Mouse (Mus musculus) midbrain, embryonic 13.5 days (tissue): ENCODE measurements around the gene Tex38. TPM values are rescaled to one million over a fixed set of nuclear protein-coding genes. Genes with fewer than 3 reads are reported as not detected.

Source experiments
- ATAC-seq: fragments of 200-750 bp; cut with Nextera tagmentation; 2 replicates; pipeline ENCODE4 v1.8.0; 2017; ENCODE audit warnings: mild to moderate bottlenecking, moderate TSS enrichment, moderate library complexity
- H3K27ac ChIP-seq: fragments of 300-500 bp; sonication (generic); 2 replicates; pipeline ENCODE4 v1.5.1; 2015; ENCODE audit warnings: inconsistent platforms, mild to moderate bottlenecking, moderate library complexity
- H3K27me3 ChIP-seq: fragments of 300-500 bp; sonication (generic); 2 replicates; pipeline ENCODE4 v1.6.1; 2015; ENCODE audit warnings: mild to moderate bottlenecking, inconsistent platforms
- H3K36me3 ChIP-seq: fragments of 300-500 bp; sonication (generic); 2 replicates; pipeline ENCODE4 v1.6.1; 2015; ENCODE audit warnings: mild to moderate bottlenecking, inconsistent platforms
- H3K4me1 ChIP-seq: fragments of 300-500 bp; sonication (generic); replicated peaks from 2 replicates; pipeline ENCODE4 v1.6.1; 2015; ENCODE audit warnings: inconsistent platforms
- H3K4me2 ChIP-seq: fragments of 300-500 bp; sonication (generic); replicated peaks from 2 replicates; pipeline ENCODE4 v1.6.1; 2015; ENCODE audit warnings: moderate library complexity, mild to moderate bottlenecking, inconsistent platforms
- H3K4me3 ChIP-seq: fragments of 300-500 bp; sonication (generic); replicated peaks from 2 replicates; pipeline ENCODE4 v1.5.1; 2015; ENCODE audit warnings: mild to moderate bottlenecking, inconsistent platforms
- H3K9ac ChIP-seq: fragments of 300-500 bp; sonication (generic); replicated peaks from 2 replicates; pipeline ENCODE4 v1.6.1; 2015; ENCODE audit warnings: mild to moderate bottlenecking, inconsistent platforms
- H3K9me3 ChIP-seq: fragments of 300-500 bp; sonication (generic); 2 replicates; pipeline ENCODE4 v1.6.1; 2016; ENCODE audit warnings: mild to moderate bottlenecking, inconsistent platforms
- WGBS: fragments of 180-500 bp; shearing (Covaris S2); methylation state at CpG from one replicate; pipeline ENCODE4 v1.1.7; 2015; 5-methylcytosine and 5-hydroxymethylcytosine counted together
- polyA plus RNA-seq: library from polyadenylated mRNA; unstranded; fragments of >200 nt; fragmentation: Nextera tagmentation; extraction: Ambion mirVana; gene quantifications from 2 replicates; pipeline ENCODE4 v1.2.1, GENCODE M21; 2015

The Tex38 gene
- polyA plus RNA-seq, 1 experiment from 2014 or later: 0.54 TPM

- Histone ChIP-seq H3K9me3 (no peaks in the 10 kb centered on the region), H3K27me3 (no peaks in the 10 kb centered on the region), H3K9ac (no peak overlapping the region), H3K4me2 (no peak overlapping the region), H3K36me3 (peaks cover 64% of the 10 kb centered on the region), H3K27ac (no peak overlapping the region), H3K4me1 (no peaks in the 10 kb centered on the region), H3K4me3 (no peak overlapping the region)
- no peak for ATAC-seq
- WGBS: 71% methylated on average over 11 of the region's 11 CpGs
These were observed 13.0 kb downstream of the Tex38 start for GRCm38 (mm10) chr4:115767647-115768467.

GRCm38 (mm10) chr4:115764581-115764980, 16.2 kb downstream of the Tex38 start:
- WGBS: 88% methylated on average over 11 of the region's 11 CpGs
- Histone ChIP-seq H3K36me3 (peaks cover 70% of the 10 kb centered on the region), H3K4me2 (no peak overlapping the region), H3K4me3 (no peak overlapping the region), H3K9ac (no peak overlapping the region), H3K27ac (no peak overlapping the region), H3K27me3 (no peaks in the 10 kb centered on the region), H3K4me1 (no peaks in the 10 kb centered on the region), H3K9me3 (no peaks in the 10 kb centered on the region)
- ATAC-seq: no peak

- Histone ChIP-seq H3K36me3 (peaks cover 69% of the 10 kb centered on the region), H3K27me3 (no peaks in the 10 kb centered on the region), H3K27ac (no peak overlapping the region), H3K4me2 (no peak overlapping the region), H3K9me3 (no peaks in the 10 kb centered on the region), H3K4me1 (no peaks in the 10 kb centered on the region), H3K4me3 (no peak overlapping the region), H3K9ac (no peak overlapping the region)
- WGBS: 41% methylated on average over 3 of the region's 3 CpGs
- ATAC-seq: no peak
These were observed 19.6 kb downstream of the Tex38 start for GRCm38 (mm10) chr4:115761206-115761605.

- ATAC-seq: no peak
- 100% methylated on average over 1 of the region's 1 CpGs for WGBS
- peaks cover 49% of the 10 kb centered on the region for H3K36me3 ChIP-seq
These were observed 26.0 kb downstream of the Tex38 start for GRCm38 (mm10) chr4:115754851-115755250.

GRCm38 (mm10) chr4:115754101-115754500, 26.7 kb downstream of the Tex38 start:
- H3K36me3 ChIP-seq: peaks cover 49% of the 10 kb centered on the region
- 93% methylated on average over 3 of the region's 3 CpGs for WGBS
- no peaks in the 10 kb centered on the region for H3K27me3 ChIP-seq
- H3K4me3 ChIP-seq: no peak overlapping the region
- H3K4me1 ChIP-seq: no peaks in the 10 kb centered on the region
- H3K27ac ChIP-seq: no peak overlapping the region
- no peak overlapping the region for H3K4me2 ChIP-seq
- no peak for ATAC-seq
- H3K9me3 ChIP-seq: no peaks in the 10 kb centered on the region
- H3K9ac ChIP-seq: no peak overlapping the region

More at GRCm38 (mm10) chr4:115754851-115755250, 26.0 kb downstream of the Tex38 start:
- Histone ChIP-seq H3K9me3 (no peaks in the 10 kb centered on the region), H3K4me1 (no peaks in the 10 kb centered on the region), H3K27me3 (no peaks in the 10 kb centered on the region), H3K9ac (no peak overlapping the region), H3K4me2 (no peak overlapping the region), H3K4me3 (no peak overlapping the region), H3K27ac (no peak overlapping the region)

GRCm38 (mm10) chr4:115749336-115749735, 31.5 kb downstream of the Tex38 start:
- ATAC-seq: no peak
- Histone ChIP-seq H3K4me3 (no peak overlapping the region), H3K27ac (no peak overlapping the region), H3K27me3 (no peaks in the 10 kb centered on the region), H3K4me1 (no peaks in the 10 kb centered on the region), H3K4me2 (no peak overlapping the region), H3K36me3 (peaks cover 47% of the 10 kb centered on the region), H3K9ac (no peak overlapping the region), H3K9me3 (no peaks in the 10 kb centered on the region)
- WGBS: 93% methylated on average over 1 of the region's 1 CpGs

GRCm38 (mm10) chr4:115748181-115748580, 32.6 kb downstream of the Tex38 start:
- Histone ChIP-seq H3K27ac (no peak overlapping the region), H3K9me3 (no peaks in the 10 kb centered on the region), H3K4me3 (no peak overlapping the region), H3K27me3 (no peaks in the 10 kb centered on the region), H3K36me3 (peaks cover 44% of the 10 kb centered on the region), H3K4me2 (no peak overlapping the region), H3K9ac (no peak overlapping the region), H3K4me1 (no peaks in the 10 kb centered on the region)
- WGBS: 67% methylated on average over 1 of the region's 1 CpGs
- ATAC-seq: no peak

- no peaks in the 10 kb centered on the region for H3K27me3 ChIP-seq
- no peak overlapping the region for H3K4me2 ChIP-seq
- peaks cover 43% of the 10 kb centered on the region for H3K36me3 ChIP-seq
- no peak overlapping the region for H3K9ac ChIP-seq
- no peak overlapping the region for H3K27ac ChIP-seq
- no peak for ATAC-seq
- H3K4me3 ChIP-seq: no peak overlapping the region
- H3K9me3 ChIP-seq: no peaks in the 10 kb centered on the region
- peaks cover 19% of the 10 kb centered on the region for H3K4me1 ChIP-seq
- 89% methylated on average over 4 of the region's 4 CpGs for WGBS
These were observed 37.7 kb downstream of the Tex38 start for GRCm38 (mm10) chr4:115743096-115743495.

- H3K9me3 ChIP-seq: no peaks in the 10 kb centered on the region
- no peak for ATAC-seq
- H3K4me2 ChIP-seq: no peak overlapping the region
- H3K9ac ChIP-seq: no peak overlapping the region
- peaks cover 21% of the 10 kb centered on the region for H3K4me1 ChIP-seq
- no peak overlapping the region for H3K27ac ChIP-seq
- H3K36me3 ChIP-seq: peaks cover 41% of the 10 kb centered on the region
- no peaks in the 10 kb centered on the region for H3K27me3 ChIP-seq
- H3K4me3 ChIP-seq: no peak overlapping the region
These were observed 38.2 kb downstream of the Tex38 start for GRCm38 (mm10) chr4:115742658-115743057.

GRCm38 (mm10) chr4:115738481-115738985, 42.3 kb downstream of the Tex38 start:
- no peak overlapping the region for H3K27ac ChIP-seq
- H3K9me3 ChIP-seq: no peaks in the 10 kb centered on the region
- no peaks in the 10 kb centered on the region; the same call in 1 of the 2 replicates for H3K27me3 ChIP-seq
- peak overlapping the region; percentile 76 for H3K4me3 ChIP-seq
- peak overlapping the region; percentile 75 for H3K4me2 ChIP-seq
- no peak for ATAC-seq
- peak overlapping the region; percentile 88 for H3K9ac ChIP-seq
- peaks cover 24% of the 10 kb centered on the region for H3K36me3 ChIP-seq
- 49% methylated on average over 13 of the region's 13 CpGs for WGBS
- H3K4me1 ChIP-seq: peaks cover 21% of the 10 kb centered on the region

GRCm38 (mm10) chr4:115737551-115738041, 43.2 kb downstream of the Tex38 start, which contains the start of gene Efcab14:
Gene Efcab14 (plus strand): TSS chr4:115737744.
- H3K27me3 ChIP-seq: peaks cover 6% of the 10 kb centered on the region; the same call in 1 of the 2 replicates
- peaks cover 17% of the 10 kb centered on the region for H3K36me3 ChIP-seq
- no peaks in the 10 kb centered on the region for H3K9me3 ChIP-seq
- peak within 1 kb of the TSS; percentile 87 for H3K27ac ChIP-seq
- peak within 1 kb of the TSS; percentile 88 for H3K9ac ChIP-seq
- H3K4me2 ChIP-seq: peak within 1 kb of the TSS; percentile 75
- H3K4me3 ChIP-seq: peak within 1 kb of the TSS; percentile 76
- 0% methylated on average over 45 of the region's 45 CpGs for WGBS
- H3K4me1 ChIP-seq: peaks cover 21% of the 10 kb centered on the region
- ATAC-seq: peak; percentile 100

- Histone ChIP-seq H3K27me3 (peaks cover 13% of the 10 kb centered on the region), H3K9me3 (no peaks in the 10 kb centered on the region), H3K36me3 (no peaks in the 10 kb centered on the region), H3K9ac (no peak overlapping the region), H3K4me3 (no peak overlapping the region), H3K27ac (no peak overlapping the region), H3K4me2 (no peak overlapping the region), H3K4me1 (peaks cover 19% of the 10 kb centered on the region)
- WGBS: 70% methylated on average over 4 of the region's 4 CpGs
- ATAC-seq: no peak
These were observed 46.0 kb downstream of the Tex38 start for GRCm38 (mm10) chr4:115734867-115735266.
